Mouse (Mus musculus) large intestine, adult 2 months (tissue): ENCODE results near the gene Timm44. TPM values are rescaled to one million over a fixed set of nuclear protein-coding genes. Genes with fewer than 3 reads are reported as not detected.
"Not testable (repeated sequence)": the region's sequence is repeated elsewhere in the genome, so short reads cannot be mapped to it uniquely, and the experiment has no call there.

Source experiments
- DNase-seq: peaks from one replicate; pipeline ENCODE4 v3.0.0-alpha.2; 2012; ENCODE audit warnings: low read depth, low spot score
- WGBS: fragments of 180-500 bp; shearing (Covaris S2); methylation state at CpG from one replicate; pipeline ENCODE4 v1.1.7; 2018; 5-methylcytosine and 5-hydroxymethylcytosine counted together
- polyA plus RNA-seq: library from polyadenylated mRNA; depleted of rRNA; stranded (reverse); fragments of >200 nt; gene quantifications from 2 replicates; pipeline ENCODE4 v1.2.3, GENCODE M21; 2012

Gene Timm44
- polyA plus RNA-seq, 1 experiment: 71.7 TPM

- WGBS: 83% methylated on average over 15 of the region's 15 CpGs
- DNase-seq: no peak
Measured at GRCm38 (mm10) chr8:4267627-4268026, 8.1 kb downstream of the Timm44 start.

- DNase-seq: no peak
- WGBS: 94% methylated on average over 15 of the region's 15 CpGs
Measured at GRCm38 (mm10) chr8:4265160-4265914, 10.4 kb downstream of the Timm44 start.

GRCm38 (mm10) chr8:4263105-4263791, 12.5 kb downstream of the Timm44 start:
- DNase-seq: no peak
- WGBS: 78% methylated on average over 8 of the region's 8 CpGs

GRCm38 (mm10) chr8:4259805-4260170, 15.9 kb downstream of the Timm44 start:
- no peak for DNase-seq
- WGBS: 84% methylated on average over 4 of the region's 4 CpGs

- 7% methylated on average over 29 of the region's 33 CpGs for whole genome bisulfite sequencing
- peak; percentile 68 for DNase-seq
Measured at GRCm38 (mm10) chr8:4259125-4259804, 16.4 kb downstream of the Timm44 start, which contains the start of gene Ctxn1. Gene Ctxn1, minus strand, starts transcription at chr8:4259274.

- no peak for DNase-seq
- WGBS: under 1% methylated on average over 32 of the region's 32 CpGs
Measured at GRCm38 (mm10) chr8:4258678-4259077, 17.0 kb downstream of the Timm44 start.

- 4% methylated on average over 35 of the region's 35 CpGs for WGBS
Measured at GRCm38 (mm10) chr8:4258233-4258632, 17.5 kb downstream of the Timm44 start.

GRCm38 (mm10) chr8:4257350-4257749, 18.4 kb downstream of the Timm44 start:
- WGBS: 81% methylated on average over 4 of the region's 4 CpGs
- no peak for DNase-seq

More at GRCm38 (mm10) chr8:4258233-4258632, 17.5 kb downstream of the Timm44 start:
- DNase-seq: no peak

GRCm38 (mm10) chr8:4256911-4257310, 18.8 kb downstream of the Timm44 start:
- no peak for DNase-seq
- WGBS: 50% methylated on average over 4 of the region's 4 CpGs

GRCm38 (mm10) chr8:4255471-4255870, 20.2 kb downstream of the Timm44 start:
- 87% methylated on average over 7 of the region's 7 CpGs for WGBS
- not testable (repeated sequence) for DNase-seq

- WGBS: 42% methylated on average over 6 of the region's 6 CpGs
Measured at GRCm38 (mm10) chr8:4254001-4254400, 21.7 kb downstream of the Timm44 start.

GRCm38 (mm10) chr8:4252934-4253841, 22.5 kb downstream of the Timm44 start, which contains the start of gene Snapc2:
Gene Snapc2, plus strand, starts transcription at chr8:4253080.
- WGBS: under 1% methylated on average over 69 of the region's 69 CpGs

More at GRCm38 (mm10) chr8:4254001-4254400, 21.7 kb downstream of the Timm44 start:
- DNase-seq: no peak

GRCm38 (mm10) chr8:4252116-4252760, 23.5 kb downstream of the Timm44 start:
- DNase-seq: no peak
- WGBS: 23% methylated on average over 8 of the region's 8 CpGs

More at GRCm38 (mm10) chr8:4252934-4253841, 22.5 kb downstream of the Timm44 start, which contains the start of gene Snapc2:
- peak; percentile 96 for DNase-seq

GRCm38 (mm10) chr8:4250306-4250970, 25.3 kb downstream of the Timm44 start:
- WGBS: 48% methylated on average over 26 of the region's 26 CpGs
- DNase-seq: no peak

- no peak for DNase-seq
- 56% methylated on average over 29 of the region's 29 CpGs for WGBS
Measured at GRCm38 (mm10) chr8:4249213-4249612, 26.5 kb downstream of the Timm44 start.

- DNase-seq: no peak
- 82% methylated on average over 15 of the region's 15 CpGs for WGBS
Measured at GRCm38 (mm10) chr8:4247951-4248540, 27.7 kb downstream of the Timm44 start, which contains the start of gene Tgfbr3l. Gene Tgfbr3l, plus strand, starts transcription at chr8:4248214.

- WGBS: 74% methylated on average over 8 of the region's 8 CpGs
- DNase-seq: no peak
Measured at GRCm38 (mm10) chr8:4247241-4247640, 28.5 kb downstream of the Timm44 start.

- WGBS: 88% methylated on average over 13 of the region's 13 CpGs
- no peak for DNase-seq
Measured at GRCm38 (mm10) chr8:4245737-4246136, 30.0 kb downstream of the Timm44 start.
